Mouse (Mus musculus) embryo, embryonic 11.5 days (tissue): ENCODE data around the gene Adarb1.

Experiments
- DNase-seq: peaks from one replicate; pipeline ENCODE4 v3.0.0-alpha.2; 2012; ENCODE audit warnings: low read depth, low spot score

The Adarb1 gene

GRCm38 (mm10) chr10:77383045-77383444, 35.0 kb downstream of the Adarb1 start:
- DNase-seq, result no peak

GRCm38 (mm10) chr10:77381191-77381590, 36.9 kb downstream of the Adarb1 start:
- DNase-seq, result no peak

- no peak for DNase-seq
Measured at GRCm38 (mm10) chr10:77380716-77381115, 37.4 kb downstream of the Adarb1 start.

- DNase-seq, result no peak
Measured at GRCm38 (mm10) chr10:77379199-77379598, 38.9 kb downstream of the Adarb1 start.

- DNase-seq, result no peak
Measured at GRCm38 (mm10) chr10:77376056-77376455, 42.0 kb downstream of the Adarb1 start.

- no peak for DNase-seq
Measured at GRCm38 (mm10) chr10:77374948-77375347, 43.1 kb downstream of the Adarb1 start.

- DNase-seq, result no peak
Measured at GRCm38 (mm10) chr10:77374407-77374806, 43.7 kb downstream of the Adarb1 start.

- no peak for DNase-seq
Measured at GRCm38 (mm10) chr10:77370129-77370528, 47.9 kb downstream of the Adarb1 start.

GRCm38 (mm10) chr10:77367973-77368372, 50.1 kb downstream of the Adarb1 start:
- DNase-seq, result no peak

GRCm38 (mm10) chr10:77366959-77367358, 51.1 kb downstream of the Adarb1 start:
- DNase-seq, result no peak

- no peak for DNase-seq
Measured at GRCm38 (mm10) chr10:77365212-77365611, 52.9 kb downstream of the Adarb1 start.

GRCm38 (mm10) chr10:77360486-77360885, 57.6 kb downstream of the Adarb1 start:
- DNase-seq, result no peak

- no peak for DNase-seq
Measured at GRCm38 (mm10) chr10:77357957-77358356, 60.1 kb downstream of the Adarb1 start.

GRCm38 (mm10) chr10:77353031-77353745, 64.9 kb downstream of the Adarb1 start:
- DNase-seq, result peak; percentile 60

GRCm38 (mm10) chr10:77342842-77343241, 75.2 kb downstream of the Adarb1 start:
- no peak for DNase-seq

GRCm38 (mm10) chr10:77341711-77342110, 76.4 kb downstream of the Adarb1 start:
- no peak for DNase-seq

GRCm38 (mm10) chr10:77341059-77341458, 77.0 kb downstream of the Adarb1 start:
- DNase-seq, result no peak

GRCm38 (mm10) chr10:77339871-77340341, 78.2 kb downstream of the Adarb1 start:
- no peak for DNase-seq

GRCm38 (mm10) chr10:77333518-77333917, 84.6 kb downstream of the Adarb1 start:
- no peak for DNase-seq

- no peak for DNase-seq
Measured at GRCm38 (mm10) chr10:77329446-77330094, 88.5 kb downstream of the Adarb1 start.

GRCm38 (mm10) chr10:77324716-77325115, 93.4 kb downstream of the Adarb1 start:
- no peak for DNase-seq

GRCm38 (mm10) chr10:77321611-77322010, 96.5 kb downstream of the Adarb1 start:
- no peak for DNase-seq

GRCm38 (mm10) chr10:77321001-77321400, 97.1 kb downstream of the Adarb1 start:
- DNase-seq, result no peak
